Mouse (Mus musculus): ENCODE measurements at regions not wholly inside any gene's neighbourhood (a gene's known extent, or its start where the extent isn't known, plus 50 kb on each side); places are given as distances from the start of the nearest gene placed in this dataset.

- no peak for DNase-seq (ENCODE audit: low spot score in 2 of 2)
These were observed 266.1 kb downstream of the Gm826 start for GRCm38 (mm10) chr2:160067904-160068303.

GRCm38 (mm10) chr2:160066491-160067303 lies 267.3 kb downstream of the Gm826 start:
- DNase-seq (ENCODE audit: low spot score in 2 of 2), result peak; percentile 12 to 39

- no peak for DNase-seq (ENCODE audit: low spot score in 2 of 2)
These were observed 271.6 kb downstream of the Gm826 start for GRCm38 (mm10) chr2:160062148-160062937.

GRCm38 (mm10) chr2:160060091-160060490 lies 273.9 kb downstream of the Gm826 start:
- DNase-seq (ENCODE audit: low spot score in 2 of 2), result no peak

- no peak for DNase-seq (ENCODE audit: low spot score in 2 of 2)
These were observed 276.8 kb downstream of the Gm826 start for GRCm38 (mm10) chr2:160057211-160057610.

- DNase-seq (ENCODE audit: low spot score in 2 of 2), result no peak
These were observed 279.6 kb downstream of the Gm826 start for GRCm38 (mm10) chr2:160054411-160054810.

- no peak for DNase-seq (ENCODE audit: low spot score in 2 of 2)
These were observed 285.7 kb downstream of the Gm826 start for GRCm38 (mm10) chr2:160048286-160048685.

GRCm38 (mm10) chr2:160046881-160047543 lies 286.9 kb downstream of the Gm826 start:
- no peak for DNase-seq (ENCODE audit: low spot score in 2 of 2)

- DNase-seq (ENCODE audit: low spot score in 2 of 2), result no peak
These were observed 289.4 kb downstream of the Gm826 start for GRCm38 (mm10) chr2:160044591-160044990.

- no peak for DNase-seq (ENCODE audit: low spot score in 2 of 2)
These were observed 289.8 kb downstream of the Gm826 start for GRCm38 (mm10) chr2:160044184-160044583.

GRCm38 (mm10) chr2:160029432-160029831 lies 304.5 kb downstream of the Gm826 start:
- no peak for DNase-seq (ENCODE audit: low spot score in 2 of 2)

GRCm38 (mm10) chr2:160028459-160028858 lies 305.5 kb downstream of the Gm826 start:
- no peak for DNase-seq (ENCODE audit: low spot score in 2 of 2)

- DNase-seq (ENCODE audit: low spot score in 2 of 2), result no peak
These were observed 308.1 kb downstream of the Gm826 start for GRCm38 (mm10) chr2:160025911-160026310.

- DNase-seq (ENCODE audit: low spot score in 2 of 2), result no peak
These were observed 312.4 kb downstream of the Gm826 start for GRCm38 (mm10) chr2:160021541-160021940.

GRCm38 (mm10) chr2:160020876-160021275 lies 313.1 kb downstream of the Gm826 start:
- no peak for DNase-seq (ENCODE audit: low spot score in 2 of 2)

- DNase-seq (ENCODE audit: low spot score in 2 of 2), result no peak
These were observed 316.7 kb downstream of the Gm826 start for GRCm38 (mm10) chr2:160017020-160017812.

GRCm38 (mm10) chr2:160011421-160011820 lies 322.5 kb downstream of the Gm826 start:
- DNase-seq (ENCODE audit: low spot score in 2 of 2), result no peak

- DNase-seq (ENCODE audit: low spot score in 2 of 2), result no peak
These were observed 331.3 kb downstream of the Gm826 start for GRCm38 (mm10) chr2:160002695-160003094.

- peak in 1 of 2 experiments; percentile 8 for DNase-seq (ENCODE audit: low spot score in 2 of 2)
These were observed 333.5 kb downstream of the Gm826 start for GRCm38 (mm10) chr2:160000449-160000848.

GRCm38 (mm10) chr2:159997395-159997794 lies 336.6 kb downstream of the Gm826 start:
- no peak for DNase-seq (ENCODE audit: low spot score in 2 of 2)

GRCm38 (mm10) chr2:159994490-159994889 lies 339.5 kb downstream of the Gm826 start:
- no peak for DNase-seq (ENCODE audit: low spot score in 2 of 2)

Data from layer of hippocampus, postnatal 14 days (tissue).